Mouse (Mus musculus) regulatory T cell (primary cell): ENCODE data around the gene Peli2.

Experiments
- in situ Hi-C: fragments of 300-600 bp; cut with MboI, MseI; formaldehyde crosslinking; loops from one replicate; pipeline ENCODE4 v1.15.1; 2025; ENCODE audit warnings: high pct_unique_total_duplicates

The Peli2 gene

GRCm38 (mm10) chr14:48187100-48187499 is 66.5 kb downstream of the Peli2 start:
- in situ Hi-C loops = no loop called here

GRCm38 (mm10) chr14:48189330-48189729 is 68.7 kb downstream of the Peli2 start:
- in situ Hi-C loops = no loop called here

GRCm38 (mm10) chr14:48190946-48191345 is 70.3 kb downstream of the Peli2 start:
- in situ Hi-C loops = no loop called here

- in situ Hi-C loops = no loop called here
These were observed 71.3 kb downstream of the Peli2 start for GRCm38 (mm10) chr14:48191925-48192324.

- in situ Hi-C loops = no loop called here
These were observed 76.2 kb downstream of the Peli2 start for GRCm38 (mm10) chr14:48196804-48197203.

- in situ Hi-C loops = no loop called here
These were observed 76.7 kb downstream of the Peli2 start for GRCm38 (mm10) chr14:48197287-48197686.

- in situ Hi-C loops = no loop called here
These were observed 77.7 kb downstream of the Peli2 start for GRCm38 (mm10) chr14:48198190-48198954.

- in situ Hi-C loops = no loop called here
These were observed 78.3 kb downstream of the Peli2 start for GRCm38 (mm10) chr14:48198957-48199356.

- in situ Hi-C loops = no loop called here
These were observed 78.9 kb downstream of the Peli2 start for GRCm38 (mm10) chr14:48199506-48199905.

GRCm38 (mm10) chr14:48200291-48200690 is 79.7 kb downstream of the Peli2 start:
- in situ Hi-C loops = no loop called here

- in situ Hi-C loops = no loop called here
These were observed 80.2 kb downstream of the Peli2 start for GRCm38 (mm10) chr14:48200788-48201187.

GRCm38 (mm10) chr14:48201403-48201802 is 80.8 kb downstream of the Peli2 start:
- in situ Hi-C loops = no loop called here

GRCm38 (mm10) chr14:48202096-48203036 is 81.7 kb downstream of the Peli2 start:
- in situ Hi-C loops = no loop called here

- in situ Hi-C loops = no loop called here
These were observed 84.4 kb downstream of the Peli2 start for GRCm38 (mm10) chr14:48205044-48205443.

GRCm38 (mm10) chr14:48205635-48206034 is 85.0 kb downstream of the Peli2 start:
- in situ Hi-C loops = no loop called here

GRCm38 (mm10) chr14:48207119-48207518 is 86.5 kb downstream of the Peli2 start:
- in situ Hi-C loops = no loop called here

- in situ Hi-C loops = no loop called here
These were observed 87.4 kb downstream of the Peli2 start for GRCm38 (mm10) chr14:48207746-48208640.

- in situ Hi-C loops = no loop called here
These were observed 88.8 kb downstream of the Peli2 start for GRCm38 (mm10) chr14:48209436-48209835.

GRCm38 (mm10) chr14:48210089-48210488 is 89.5 kb downstream of the Peli2 start:
- in situ Hi-C loops = no loop called here

GRCm38 (mm10) chr14:48211526-48211925 is 90.9 kb downstream of the Peli2 start:
- in situ Hi-C loops = no loop called here

- in situ Hi-C loops = no loop called here
These were observed 92.2 kb downstream of the Peli2 start for GRCm38 (mm10) chr14:48212839-48213238.

GRCm38 (mm10) chr14:48213593-48213992 is 93.0 kb downstream of the Peli2 start:
- in situ Hi-C loops = no loop called here
